Mouse (Mus musculus) gastrocnemius, postnatal 4 days (tissue): ENCODE data around the gene Chek2. TPM values are rescaled to one million over a fixed set of nuclear protein-coding genes. Genes with fewer than 3 reads are reported as not detected.

Experiments
- DNase-seq, 2 experiments: peaks; one replicate each; pipeline ENCODE4 v3.0.0; 2021 to 2022; ENCODE audit warnings: low spot score in 2 of 2, mixed read lengths in 2 of 2
- total RNA-seq, 2 experiments: library from RNA; stranded (reverse); gene quantifications; 2 replicates each; pipeline ENCODE4 v1.2.3; 2021

Chek2 gene
- total RNA-seq, 2 experiments from 2014 or later, result 4.8 to 5.8 TPM

DNA sequence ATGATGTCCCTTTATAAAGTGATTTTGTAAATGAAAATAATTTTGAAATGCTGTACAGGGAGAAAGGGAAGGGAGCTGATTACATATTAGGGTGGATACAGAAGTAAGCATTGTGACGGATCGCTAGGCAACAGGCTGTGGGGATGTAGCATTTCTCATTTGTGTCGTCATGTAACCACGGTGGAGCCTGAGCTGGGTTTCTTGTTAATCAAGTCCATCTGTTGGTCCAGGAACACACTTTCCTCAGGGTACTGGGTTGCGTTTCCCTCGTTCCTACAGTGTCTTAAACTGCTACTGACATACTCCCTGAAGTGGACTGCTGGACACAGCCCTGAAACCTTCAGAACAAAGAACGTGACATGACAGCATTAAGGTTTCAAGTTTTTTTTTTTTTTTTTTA, 58.4 kb downstream of the Chek2 start:
- no peak for DNase-seq

DNA sequence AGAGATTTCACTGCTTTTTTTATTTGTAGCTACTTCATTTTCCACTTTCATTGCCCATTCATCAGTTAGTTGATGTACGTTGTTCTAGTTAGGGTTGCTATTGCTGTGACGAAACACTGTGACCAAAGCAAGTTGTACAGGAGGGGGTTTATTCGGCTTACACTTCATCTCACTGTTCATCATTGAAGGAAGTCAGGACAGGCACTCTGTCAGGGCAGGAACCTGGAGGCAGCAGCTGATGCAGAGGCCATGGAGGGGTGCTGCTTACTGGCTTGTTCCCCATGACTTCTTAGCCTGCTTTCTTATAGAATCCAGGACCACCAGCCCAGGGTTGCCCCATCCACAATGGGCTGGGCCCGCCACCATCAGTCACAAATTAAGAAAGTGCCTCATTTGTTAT, 59.0 kb downstream of the Chek2 start:
- no peak for DNase-seq

DNA sequence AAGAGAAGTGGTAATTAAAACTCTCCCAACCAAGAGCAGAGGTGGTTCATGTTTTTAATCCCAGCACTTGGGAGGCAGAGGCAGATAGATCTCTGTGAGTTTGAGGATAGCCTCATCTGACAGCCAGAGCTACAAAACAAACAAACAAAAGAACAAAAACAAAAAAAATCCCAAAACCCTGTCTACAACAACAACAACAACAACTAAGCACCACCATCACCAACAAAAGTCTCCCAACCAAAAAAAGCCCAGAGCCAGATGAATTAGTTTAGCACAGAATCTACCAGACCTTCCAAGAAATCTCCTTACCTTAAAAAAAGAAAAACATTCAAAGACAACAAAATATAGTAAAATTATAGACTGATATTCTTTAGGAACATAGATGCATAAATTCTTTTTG, 60.6 kb downstream of the Chek2 start:
- no peak for DNase-seq

DNA sequence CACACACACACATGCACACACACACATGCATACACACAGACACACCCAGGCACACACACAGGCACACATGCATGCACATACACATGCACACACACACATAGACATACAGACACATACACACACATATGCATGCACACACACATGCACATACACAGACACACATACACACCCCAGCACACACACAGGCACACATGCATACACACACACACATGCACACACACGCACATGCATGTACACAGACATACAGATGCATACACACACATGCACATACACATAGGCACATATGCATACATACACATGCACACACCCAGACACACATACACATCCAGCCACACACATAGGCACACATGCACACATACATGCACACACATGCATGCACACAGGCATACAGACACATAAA, 66.9 kb downstream of the Chek2 start:
- DNase-seq, result no peak

DNA sequence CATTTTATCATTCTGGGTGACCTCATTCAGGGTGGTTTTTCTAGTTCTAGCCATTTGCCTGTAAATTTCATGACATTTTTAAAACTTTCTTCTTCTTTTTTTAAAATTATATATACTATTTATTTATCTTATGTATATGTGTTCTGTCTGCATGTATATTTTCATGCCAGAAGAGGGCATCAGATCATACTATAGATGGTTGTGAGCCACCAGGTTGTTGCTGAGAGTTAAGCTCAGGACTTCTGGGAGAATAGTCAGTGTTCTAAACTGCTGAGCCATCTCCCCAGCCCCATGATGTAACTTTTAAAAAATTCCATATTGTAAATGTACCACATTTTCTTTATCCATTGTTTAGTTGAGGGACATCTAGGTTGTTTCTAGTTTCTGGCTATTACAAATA, 69.1 kb downstream of the Chek2 start:
- no peak for DNase-seq

DNA sequence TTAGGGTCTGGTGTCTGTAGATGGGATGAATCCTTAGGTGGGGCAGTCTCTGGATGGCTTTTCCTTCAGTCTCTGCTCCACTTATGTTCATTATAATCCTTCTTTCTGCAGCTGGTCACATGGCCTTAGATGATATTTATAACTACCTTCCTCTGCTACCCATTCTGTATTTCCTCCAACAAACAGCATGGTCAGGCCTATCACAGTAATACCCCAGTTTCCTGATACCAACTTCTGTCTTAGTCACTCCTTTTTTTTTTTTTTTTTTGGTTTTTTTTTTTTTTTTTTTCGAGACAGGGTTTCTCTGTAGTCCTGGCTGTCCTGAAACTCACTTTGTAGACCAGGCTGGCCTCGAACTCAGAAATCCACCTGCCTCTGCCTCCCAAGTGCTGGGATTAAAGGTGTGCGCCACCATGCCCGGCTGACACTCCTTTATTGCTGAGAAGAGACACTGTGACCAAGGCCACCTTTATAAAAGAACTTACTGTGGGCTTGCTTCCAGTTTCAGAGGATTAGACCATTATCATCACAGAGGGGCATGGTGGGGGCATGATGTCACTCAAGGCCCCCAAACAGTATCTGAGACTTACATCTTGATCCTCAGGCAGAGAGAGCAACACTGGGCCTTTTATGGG, 70.3 kb downstream of the Chek2 start:
- DNase-seq, result no peak

DNA sequence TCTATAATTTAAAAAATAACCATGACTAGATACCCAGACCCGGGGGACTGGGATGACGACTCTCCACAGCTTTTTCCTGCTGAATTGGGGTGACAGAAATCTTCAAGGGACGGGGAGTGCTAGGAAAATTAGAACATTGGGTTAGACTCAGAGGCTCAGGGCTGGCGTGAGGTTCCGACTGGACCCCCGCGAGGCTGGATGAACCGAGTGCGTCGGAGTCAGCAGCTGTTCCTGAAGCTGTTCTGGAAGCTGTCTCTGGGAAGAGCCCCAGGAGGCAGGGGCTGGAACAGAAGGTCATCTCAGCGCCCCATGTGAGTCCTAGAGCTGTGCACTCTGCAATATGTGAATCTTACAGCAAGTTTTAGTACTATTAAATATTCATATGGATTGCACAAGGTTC, 75.1 kb downstream of the Chek2 start:
- no peak for DNase-seq

DNA sequence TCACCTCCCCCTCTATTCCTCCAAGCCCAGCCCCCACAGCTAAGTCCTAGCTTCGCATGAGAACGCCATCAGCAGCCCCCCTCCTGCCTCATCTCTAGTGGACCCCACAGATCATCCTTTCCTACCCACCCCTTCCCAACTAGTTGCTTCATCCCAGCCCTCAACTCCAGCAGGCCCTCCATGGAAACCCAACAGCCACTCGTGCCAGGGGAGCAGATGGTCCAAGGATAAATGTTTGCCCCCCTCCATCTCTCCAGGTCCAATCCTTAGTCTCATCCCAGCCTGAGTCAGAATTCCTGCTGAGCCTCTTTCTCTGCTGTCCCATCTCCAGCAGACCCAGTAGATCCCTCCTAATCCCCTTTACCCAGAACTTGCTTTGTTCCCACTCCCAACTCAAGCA, 76.5 kb downstream of the Chek2 start:
- no peak for DNase-seq

DNA sequence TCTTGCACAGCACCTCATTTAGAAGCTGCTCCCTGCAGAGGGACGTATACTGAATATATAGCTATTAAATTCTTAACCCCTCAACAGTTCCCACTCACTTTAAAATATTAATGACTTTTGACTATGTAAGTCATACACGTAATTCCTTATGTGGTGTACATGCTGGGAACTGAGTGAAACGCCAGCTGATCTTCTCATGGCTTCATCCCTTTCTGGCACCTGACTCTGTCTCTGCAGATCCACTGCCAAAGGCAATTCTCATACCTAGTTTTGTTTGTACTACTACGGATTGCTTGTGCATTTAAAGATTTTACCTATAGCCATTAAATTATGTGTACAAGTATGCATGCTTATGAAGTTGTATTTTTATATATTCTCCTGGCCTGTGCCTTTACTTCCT, 79.8 kb downstream of the Chek2 start:
- DNase-seq, result no peak

DNA sequence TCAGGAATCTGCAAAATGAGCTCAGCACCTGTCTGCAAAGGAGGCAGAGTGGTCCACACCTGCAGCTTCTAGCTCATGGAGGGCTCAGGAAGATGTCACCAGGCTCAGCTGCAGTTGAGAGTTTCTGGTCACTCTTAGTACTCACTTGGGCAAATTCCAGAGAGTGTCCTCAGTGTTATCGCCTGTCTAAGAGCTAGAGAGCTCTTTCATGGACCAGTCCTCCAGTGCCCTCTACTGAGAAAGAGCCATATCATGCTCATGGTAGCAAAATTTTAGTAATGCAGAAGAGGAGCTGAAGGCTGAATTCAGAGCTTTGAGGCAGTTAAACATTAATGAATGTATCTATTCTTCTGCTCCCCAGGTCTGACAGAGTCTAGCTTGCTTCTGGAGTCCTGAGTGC, 83.6 kb downstream of the Chek2 start:
- no peak for DNase-seq

Other genes with a start within 250 kb of the Chek2 start
- 10 to 100 TPM; 16.5 to 18.9 TPM for gene Noc4l, start 186.6 kb upstream of the Chek2 start, total RNA-seq
- gene Ddx51, start 186.5 kb upstream of the Chek2 start, total RNA-seq, result 10 to 100 TPM; 10.9 to 15.6 TPM
- gene Ep400, start 69.3 kb upstream of the Chek2 start, total RNA-seq, result 10 to 100 TPM; 68.4 to 78.0 TPM
- 10 to 100 TPM; 17.1 to 19.4 TPM for gene Pus1, start 59.3 kb upstream of the Chek2 start, total RNA-seq
- gene Ulk1, start 29.9 kb upstream of the Chek2 start, total RNA-seq, result 10 to 100 TPM; 34.5 to 34.7 TPM
- 10 to 100 TPM; 13.0 to 14.1 TPM for gene Hscb, start 202 bp upstream of the Chek2 start, total RNA-seq
- 10 to 100 TPM; 27.1 to 33.1 TPM for gene Ttc28, start 39.8 kb downstream of the Chek2 start, total RNA-seq